Mouse (Mus musculus) erythroblast, embryonic 14.5 days (primary cell): ENCODE results near the gene Gm11562. TPM values are rescaled to one million over a fixed set of nuclear protein-coding genes. Genes with fewer than 3 reads are reported as not detected.

Source experiments
- H3K27me3 ChIP-seq: 2 replicates; pipeline ENCODE4 v1.6.1; 2012; ENCODE audit warnings: inconsistent platforms; ENCODE audit not compliant: control insufficient read depth
- H3K36me3 ChIP-seq: 2 replicates; pipeline ENCODE4 v1.6.1; 2012; ENCODE audit warnings: mild to moderate bottlenecking, inconsistent platforms; ENCODE audit not compliant: control insufficient read depth
- H3K4me1 ChIP-seq: 2 replicates; pipeline ENCODE4 v1.6.1; 2012; ENCODE audit warnings: inconsistent platforms; ENCODE audit not compliant: control insufficient read depth
- H3K4me3 ChIP-seq: replicated peaks from 2 replicates; pipeline ENCODE3; 2012; ENCODE audit warnings: moderate library complexity, mild to moderate bottlenecking, inconsistent platforms
- H3K9me3 ChIP-seq: 2 replicates; pipeline ENCODE4 v1.6.1; 2012; ENCODE audit warnings: low read length, inconsistent platforms, mixed read lengths; ENCODE audit not compliant: control insufficient read depth
- GATA1 ChIP-seq: IDR thresholded peaks from 2 replicates; pipeline ENCODE4 v1.6.1; 2012; ENCODE audit warnings: low read length, inconsistent platforms, mixed read lengths
- TAL1 ChIP-seq: IDR thresholded peaks from 3 replicates; pipeline ENCODE4 v1.6.1; 2012; ENCODE audit warnings: low read length, inconsistent platforms, mixed read lengths
- polyA plus RNA-seq: library from polyadenylated mRNA; stranded (reverse); fragments of >175 nt; gene quantifications from 2 replicates; pipeline ENCODE4 v1.2.3, GENCODE M21; 2012

Gm11562 gene
- polyA plus RNA-seq, 1 experiment: not detected

DNA sequence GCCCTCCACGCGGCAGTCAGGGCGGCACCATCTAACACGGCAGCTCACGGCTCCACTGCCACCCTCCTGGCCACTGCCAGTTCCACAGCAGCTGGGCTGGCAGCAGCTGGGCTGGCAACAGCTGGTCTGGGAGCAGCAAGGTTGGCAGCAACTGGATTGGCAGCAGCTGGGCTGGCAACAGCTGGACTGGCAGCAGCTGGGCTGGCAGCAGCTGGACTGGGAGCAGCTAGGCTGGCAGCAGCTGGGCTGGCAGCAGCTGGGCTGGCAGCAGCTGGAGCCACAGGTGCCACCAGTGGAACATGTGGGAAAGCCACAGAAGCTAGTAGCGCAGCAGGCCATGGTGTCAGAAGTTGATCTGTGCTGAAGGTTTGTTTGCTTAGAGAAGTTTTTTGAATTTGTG, 29.3 kb downstream of the Gm11562 start, which contains the start of gene Krtap1-3:
Gene Krtap1-3 (minus strand): TSS at position 359 of the 400 bp plus-strand sequence.
- no peak within 1 kb of the TSS for H3K4me3 ChIP-seq
- TF ChIP-seq TAL1 (no peak), GATA1 (no peak)
- H3K36me3 ChIP-seq: no peaks in the 10 kb centered on the region
- H3K9me3 ChIP-seq: peaks cover 2% of the 10 kb centered on the region; the same call in 1 of the 2 replicates
- H3K27me3 ChIP-seq: no peaks in the 10 kb centered on the region
- no peaks in the 10 kb centered on the region for H3K4me1 ChIP-seq

DNA sequence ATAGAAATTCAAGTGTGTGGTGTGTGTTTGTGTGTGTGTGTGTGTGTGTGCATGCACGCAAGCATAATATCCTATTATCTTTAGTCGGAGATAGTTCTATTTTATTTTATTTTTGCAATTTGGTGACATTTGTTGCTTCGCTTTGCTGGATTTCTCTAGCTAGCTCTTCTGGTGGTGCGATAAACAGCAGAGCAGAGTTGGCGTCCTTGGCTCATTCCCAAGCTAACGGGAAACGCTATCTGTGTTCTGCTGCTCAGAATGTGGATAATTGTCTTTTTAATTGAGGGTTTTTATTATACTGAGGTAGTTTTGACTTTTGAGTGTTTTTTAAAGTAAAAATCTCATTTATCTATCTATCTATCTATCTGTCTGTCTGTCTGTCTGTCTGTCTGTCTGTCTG, 35.1 kb downstream of the Gm11562 start:
- Histone ChIP-seq H3K27me3 (no peaks in the 10 kb centered on the region), H3K4me1 (no peaks in the 10 kb centered on the region), H3K4me3 (no peak overlapping the region), H3K36me3 (no peaks in the 10 kb centered on the region), H3K9me3 (peaks cover 3% of the 10 kb centered on the region)
- TF ChIP-seq TAL1 (no peak), GATA1 (no peak)

DNA sequence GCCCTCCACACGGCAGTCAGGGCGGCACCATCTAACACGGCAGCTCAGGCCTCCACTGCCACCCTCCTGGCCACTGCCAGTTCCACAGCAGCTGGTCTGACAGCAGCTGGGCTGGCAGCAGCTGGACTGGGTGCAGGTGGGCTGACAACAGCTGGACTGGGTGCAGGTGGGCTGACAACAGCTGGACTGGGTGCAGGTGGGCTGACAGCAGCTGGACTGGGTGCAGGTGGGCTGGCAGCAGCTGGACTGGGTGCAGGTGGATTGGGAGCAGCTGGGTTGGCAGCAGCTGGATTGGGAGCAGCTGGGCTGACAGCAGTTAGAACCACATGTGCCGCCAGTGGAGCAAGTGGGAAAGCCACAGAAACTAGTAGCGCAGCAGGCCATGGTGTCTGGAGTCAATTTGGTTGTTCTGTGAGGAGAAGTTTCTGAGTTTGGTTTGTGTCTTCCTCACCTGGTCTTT, 37.0 kb downstream of the Gm11562 start, which contains the start of gene Krtap1-4:
Gene Krtap1-4 (minus strand): TSS at position 410 of the 460 bp plus-strand sequence.
- Histone ChIP-seq H3K27me3 (no peaks in the 10 kb centered on the region), H3K4me1 (no peaks in the 10 kb centered on the region), H3K4me3 (no peak within 1 kb of the TSS), H3K36me3 (no peaks in the 10 kb centered on the region), H3K9me3 (peaks cover 3% of the 10 kb centered on the region)
- TF ChIP-seq TAL1: no peak
- TF ChIP-seq GATA1: no peak

DNA sequence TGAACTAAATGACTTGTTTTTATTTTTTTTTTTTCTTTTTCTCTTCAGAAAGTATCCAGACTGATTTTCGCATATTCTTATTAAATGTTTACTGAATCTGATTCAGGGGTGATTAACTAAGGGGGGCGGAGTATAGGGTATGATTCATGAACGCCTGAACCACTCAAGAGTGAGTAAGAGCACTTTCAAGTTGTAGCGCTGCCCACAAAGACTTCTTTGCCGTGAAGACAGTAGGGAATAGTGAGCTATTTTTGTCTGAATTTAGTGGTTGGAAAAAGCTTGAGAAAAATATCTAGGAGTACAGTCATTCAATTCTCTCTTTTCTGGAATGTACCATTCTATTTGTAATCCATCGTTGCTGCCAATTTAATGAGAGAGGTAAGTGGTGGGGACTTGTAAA, 38.7 kb downstream of the Gm11562 start:
- Histone ChIP-seq H3K36me3 (no peaks in the 10 kb centered on the region), H3K4me3 (no peak overlapping the region), H3K4me1 (no peaks in the 10 kb centered on the region), H3K9me3 (peaks cover 3% of the 10 kb centered on the region), H3K27me3 (no peaks in the 10 kb centered on the region)
- TF ChIP-seq TAL1 (no peak), GATA1 (no peak)

DNA sequence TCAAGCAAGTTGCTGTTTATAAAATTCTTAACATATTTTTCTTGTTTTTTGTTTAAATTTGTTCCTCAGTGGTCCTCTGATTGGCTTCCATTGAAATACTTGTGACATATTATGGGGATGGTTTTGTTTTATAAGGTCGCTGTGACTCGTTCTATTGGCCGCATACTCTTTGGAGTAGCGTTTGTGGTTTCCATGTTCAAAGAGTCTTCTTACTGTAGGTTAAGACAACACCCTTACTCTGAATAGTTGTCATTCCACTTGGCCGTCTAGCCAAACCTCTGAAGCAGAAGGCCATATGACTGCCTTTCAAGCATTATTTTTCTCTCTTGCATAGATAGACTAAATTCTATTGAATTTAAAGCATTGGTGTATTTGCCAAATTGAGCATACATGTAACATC, 39.2 kb downstream of the Gm11562 start:
- Histone ChIP-seq H3K9me3 (peaks cover 3% of the 10 kb centered on the region), H3K4me1 (no peaks in the 10 kb centered on the region), H3K27me3 (no peaks in the 10 kb centered on the region), H3K36me3 (no peaks in the 10 kb centered on the region), H3K4me3 (no peak overlapping the region)
- no peak for TF ChIP-seq GATA1
- no peak for TF ChIP-seq TAL1

DNA sequence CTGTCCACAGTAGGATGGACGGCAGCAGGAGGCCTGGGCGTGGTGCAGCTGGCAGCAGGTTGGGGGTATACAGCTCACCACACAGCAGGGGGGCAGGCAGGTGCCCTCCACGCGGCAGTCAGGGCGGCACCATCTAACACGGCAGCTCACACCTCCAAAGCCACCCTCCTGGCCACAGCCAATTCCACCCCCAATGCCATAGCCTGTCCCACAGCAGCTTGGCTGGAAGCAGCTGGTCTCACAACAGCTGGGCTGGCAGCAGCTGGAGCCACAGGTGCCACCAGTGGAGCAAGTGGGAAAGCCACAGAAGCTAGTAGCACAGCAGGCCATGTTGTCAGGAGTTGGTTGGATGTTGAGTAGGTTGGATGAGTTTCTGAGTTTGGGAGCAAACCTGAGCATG, 39.6 kb downstream of the Gm11562 start, which contains the start of gene Krtap1-5:
Gene Krtap1-5 (minus strand): TSS at position 381 of the 400 bp plus-strand sequence.
- Histone ChIP-seq H3K9me3 (peaks cover 3% of the 10 kb centered on the region), H3K4me1 (no peaks in the 10 kb centered on the region), H3K27me3 (no peaks in the 10 kb centered on the region), H3K4me3 (no peak within 1 kb of the TSS), H3K36me3 (no peaks in the 10 kb centered on the region)
- TF ChIP-seq TAL1 (no peak), GATA1 (no peak)

DNA sequence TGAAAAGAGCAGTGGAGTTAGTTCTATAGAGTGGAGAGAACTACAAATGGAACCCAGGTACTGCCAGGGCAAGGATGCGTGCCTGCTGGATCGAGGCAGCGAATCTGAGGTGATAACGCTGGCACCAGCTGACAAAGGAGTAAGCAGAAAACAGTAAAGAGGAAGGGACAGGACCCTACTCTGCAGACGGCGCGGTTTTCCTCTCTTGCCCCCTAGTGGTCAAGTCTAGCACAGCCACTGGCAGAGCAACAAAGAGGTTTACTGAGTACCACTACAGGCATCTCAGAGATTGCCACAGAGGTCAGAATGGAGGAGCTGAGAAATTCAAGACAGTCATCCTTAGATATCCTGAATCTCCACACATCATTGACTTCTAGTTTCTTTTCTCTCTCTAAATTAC, 46.1 kb downstream of the Gm11562 start:
- Histone ChIP-seq H3K4me3 (no peak overlapping the region), H3K27me3 (no peaks in the 10 kb centered on the region), H3K36me3 (no peaks in the 10 kb centered on the region), H3K9me3 (no peaks in the 10 kb centered on the region), H3K4me1 (no peaks in the 10 kb centered on the region)
- TF ChIP-seq GATA1: no peak

DNA sequence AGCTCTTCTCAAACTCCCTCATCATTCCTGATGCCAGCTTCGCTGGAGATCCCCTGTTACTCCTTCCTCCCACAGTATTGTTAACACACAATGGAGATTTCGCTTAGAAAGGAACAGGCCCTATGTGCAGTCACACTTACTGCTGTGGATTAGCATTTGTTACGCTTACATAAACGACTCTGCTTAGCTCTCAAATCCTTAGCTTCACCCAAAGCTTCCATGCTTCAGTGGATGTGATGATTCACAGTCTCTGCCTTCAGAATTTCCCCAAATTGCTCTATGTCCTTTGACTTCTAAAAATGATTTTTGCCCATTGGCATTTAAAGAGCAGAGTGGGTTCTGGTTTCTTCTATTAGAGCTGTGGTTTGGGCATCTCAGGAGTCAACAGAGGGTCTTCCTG, 47.1 kb downstream of the Gm11562 start:
- no peaks in the 10 kb centered on the region for H3K27me3 ChIP-seq
- H3K9me3 ChIP-seq: no peaks in the 10 kb centered on the region
- H3K4me3 ChIP-seq: no peak overlapping the region
- no peak for TF ChIP-seq GATA1
- no peak for TF ChIP-seq TAL1
- no peaks in the 10 kb centered on the region for H3K4me1 ChIP-seq
- no peaks in the 10 kb centered on the region for H3K36me3 ChIP-seq

Other genes starting within 250 kb of the Gm11562 start
- gene Krt28, start 245.5 kb downstream of the Gm11562 start, polyA plus RNA-seq: not detected in 2 replicates
- 0.22 and 0.51 TPM in 2 replicates for gene Krt10, start 231.1 kb downstream of the Gm11562 start, polyA plus RNA-seq
- not detected in 2 replicates for gene Krt12, start 198.2 kb downstream of the Gm11562 start, polyA plus RNA-seq
- gene Krt20, start 182.3 kb downstream of the Gm11562 start, polyA plus RNA-seq: not detected in 2 replicates
- not detected in 2 replicates for gene Krt23, start 127.3 kb downstream of the Gm11562 start, polyA plus RNA-seq
- gene Krt39, start 99.1 kb downstream of the Gm11562 start, polyA plus RNA-seq: not detected in 2 replicates
- gene Krt40, start 77.3 kb downstream of the Gm11562 start, polyA plus RNA-seq: not detected in 2 replicates
- gene Krtap3-3, start 69.6 kb downstream of the Gm11562 start, polyA plus RNA-seq: not detected in 2 replicates
- gene Krtap3-2, start 63.6 kb downstream of the Gm11562 start, polyA plus RNA-seq: not detected in 2 replicates
- not detected in 2 replicates for gene Gm11939, start 61.0 kb downstream of the Gm11562 start, polyA plus RNA-seq
- not detected in 2 replicates for gene Krtap3-1, start 53.8 kb downstream of the Gm11562 start, polyA plus RNA-seq
- not detected in 2 replicates for gene Krtap1-5, start 39.4 kb downstream of the Gm11562 start, polyA plus RNA-seq
- gene Krtap1-4, start 36.8 kb downstream of the Gm11562 start, polyA plus RNA-seq: not detected in 2 replicates
- not detected in 2 replicates for gene Krtap1-3, start 29.1 kb downstream of the Gm11562 start, polyA plus RNA-seq
- not detected in 2 replicates for gene Krtap9-3, start 22.3 kb downstream of the Gm11562 start, polyA plus RNA-seq
- gene Gm11938, start 17.1 kb downstream of the Gm11562 start, polyA plus RNA-seq: not detected in 2 replicates
- not detected in 2 replicates for gene Gm11937, start 10.2 kb downstream of the Gm11562 start, polyA plus RNA-seq
- not detected in 2 replicates for gene Krtap2-4, start 5.6 kb downstream of the Gm11562 start, polyA plus RNA-seq
- not detected in 2 replicates for gene Krtap4-1, start 7.8 kb upstream of the Gm11562 start, polyA plus RNA-seq
- gene Krtap4-2, start 14.6 kb upstream of the Gm11562 start, polyA plus RNA-seq: not detected in 2 replicates
- gene Krtap4-7, start 23.7 kb upstream of the Gm11562 start, polyA plus RNA-seq: not detected in 2 replicates
- not detected in 2 replicates for gene Gm11555, start 29.8 kb upstream of the Gm11562 start, polyA plus RNA-seq
- not detected in 2 replicates for gene Gm11563, start 38.5 kb upstream of the Gm11562 start, polyA plus RNA-seq
- gene Krtap4-6, start 45.5 kb upstream of the Gm11562 start, polyA plus RNA-seq: not detected in 2 replicates
- gene Gm14190, start 70.3 kb upstream of the Gm11562 start, polyA plus RNA-seq: not detected in 2 replicates
- not detected in 2 replicates for gene Gm14180, start 113.9 kb upstream of the Gm11562 start, polyA plus RNA-seq
- not detected in 2 replicates for gene Gm11595, start 152.5 kb upstream of the Gm11562 start, polyA plus RNA-seq
- gene Krtap4-8, start 160.3 kb upstream of the Gm11562 start, polyA plus RNA-seq: not detected in 2 replicates
- gene Krtap4-9, start 164.8 kb upstream of the Gm11562 start, polyA plus RNA-seq: not detected in 2 replicates
- not detected in 2 replicates for gene Gm11596, start 173.0 kb upstream of the Gm11562 start, polyA plus RNA-seq
- gene Gm11569, start 178.5 kb upstream of the Gm11562 start, polyA plus RNA-seq: not detected in 2 replicates
- gene Gm11554, start 184.0 kb upstream of the Gm11562 start, polyA plus RNA-seq: not detected in 2 replicates
- not detected in 2 replicates for gene Krtap4-13, start 189.5 kb upstream of the Gm11562 start, polyA plus RNA-seq
- gene Gm11564, start 195.2 kb upstream of the Gm11562 start, polyA plus RNA-seq: not detected in 2 replicates
- gene 2300003K06Rik, start 217.6 kb upstream of the Gm11562 start, polyA plus RNA-seq: not detected in 2 replicates
- gene Krtap4-16, start 231.2 kb upstream of the Gm11562 start, polyA plus RNA-seq: not detected in 2 replicates
- gene Gm11568, start 237.5 kb upstream of the Gm11562 start, polyA plus RNA-seq: 0.04 TPM in 1 of 2 replicates, not detected in the other
- gene Gm11559, start 244.0 kb upstream of the Gm11562 start, polyA plus RNA-seq: not detected in 2 replicates